Mouse (Mus musculus): ENCODE results near the gene Zfp53. TPM values are rescaled to one million over a fixed set of nuclear protein-coding genes. Genes with fewer than 3 reads are reported as not detected.

Zfp53 gene
- total RNA-seq, 2 experiments from 2014 or later = 3.3 to 3.8 TPM

GRCm38 (mm10) chr17:21516201-21517129 lies 27.7 kb downstream of the Zfp53 start:
- intact Hi-C loops (cut with DNase I) = loop anchor here (2.0 to 5.0 kb wide), 3 partner anchors 50 to 244 kb away; partner anchors contain the start of genes Zfp51 and Zfp948
- DNase-seq (ENCODE audit: low spot score in 2 of 2) = peak; percentile 52 to 65

- DNase-seq (ENCODE audit: low spot score in 2 of 2) = no peak
- intact Hi-C loops (cut with DNase I) = loop anchor here (2.0 to 5.0 kb wide), 3 partner anchors 50 to 245 kb away; partner anchors contain the start of genes Zfp51 and Zfp948
Observed at GRCm38 (mm10) chr17:21517130-21517671, 28.4 kb downstream of the Zfp53 start.

- DNase-seq (ENCODE audit: low spot score in 2 of 2) = no peak
- intact Hi-C loops (cut with DNase I) = no loop called here
Observed at GRCm38 (mm10) chr17:21526270-21526669, 37.5 kb downstream of the Zfp53 start.

- intact Hi-C loops (cut with DNase I) = no loop called here
- no peak for DNase-seq (ENCODE audit: low spot score in 2 of 2)
Observed at GRCm38 (mm10) chr17:21530645-21531330, 42.0 kb downstream of the Zfp53 start.

- DNase-seq (ENCODE audit: low spot score in 2 of 2) = peak; percentile 11 to 33
- intact Hi-C loops (cut with DNase I) = no loop called here
Observed at GRCm38 (mm10) chr17:21531621-21532020, 42.8 kb downstream of the Zfp53 start.

GRCm38 (mm10) chr17:21532101-21532951 lies 43.5 kb downstream of the Zfp53 start:
- peak; percentile 71 to 82 for DNase-seq (ENCODE audit: low spot score in 2 of 2)
- intact Hi-C loops (cut with DNase I) = no loop called here

- intact Hi-C loops (cut with DNase I) = loop anchor here (2.0 kb wide), 1 partner anchor 33 kb away; the partner anchor contains the start of gene Zfp948
Observed at GRCm38 (mm10) chr17:21533961-21534360, 45.2 kb downstream of the Zfp53 start.

GRCm38 (mm10) chr17:21534460-21535095 lies 45.8 kb downstream of the Zfp53 start:
- intact Hi-C loops (cut with DNase I) = loop anchor here (2.0 kb wide), 1 partner anchor 32 kb away; the partner anchor contains the start of gene Zfp948
- DNase-seq (ENCODE audit: low spot score in 2 of 2) = peak; percentile 73 to 93

More at GRCm38 (mm10) chr17:21533961-21534360, 45.2 kb downstream of the Zfp53 start:
- no peak for DNase-seq (ENCODE audit: low spot score in 2 of 2)

- intact Hi-C loops (cut with DNase I) = loop anchor here (2.0 kb wide), 1 partner anchor 31 kb away; the partner anchor contains the start of gene Zfp948
- peak; percentile 64 to 66 for DNase-seq (ENCODE audit: low spot score in 2 of 2)
Observed at GRCm38 (mm10) chr17:21535096-21536001, 46.6 kb downstream of the Zfp53 start, which contains the start of gene Zfp52. Zfp52 (plus strand) TSS chr17:21535539.

- no peak for DNase-seq (ENCODE audit: low spot score in 2 of 2)
- intact Hi-C loops (cut with DNase I) = no loop called here
Observed at GRCm38 (mm10) chr17:21536096-21536495, 47.3 kb downstream of the Zfp53 start.

- DNase-seq (ENCODE audit: low spot score in 2 of 2) = no peak
- intact Hi-C loops (cut with DNase I) = no loop called here
Observed at GRCm38 (mm10) chr17:21536676-21537075, 47.9 kb downstream of the Zfp53 start.

GRCm38 (mm10) chr17:21557831-21558230 lies 69.0 kb downstream of the Zfp53 start:
- DNase-seq (ENCODE audit: low spot score in 2 of 2) = no peak
- intact Hi-C loops (cut with DNase I) = no loop called here

Other genes starting within 250 kb of the Zfp53 start
- gene Vmn1r235, start 232.6 kb upstream of the Zfp53 start, total RNA-seq (2021) = not detected
- gene Vmn1r236, start 206.1 kb upstream of the Zfp53 start, total RNA-seq (2021) = not detected
- gene Vmn1r237, start 177.1 kb upstream of the Zfp53 start, total RNA-seq (2021) = not detected
- gene Zfp677, start 105.2 kb upstream of the Zfp53 start, total RNA-seq (2021) = under 1 TPM; 0.91 to 0.92 TPM
- under 1 TPM; 0.59 to 0.63 TPM for gene Zfp54, start 65.8 kb upstream of the Zfp53 start, total RNA-seq (2021)
- 1 to 10 TPM; 4.0 to 4.2 TPM for gene Zfp51, start 38.6 kb upstream of the Zfp53 start, total RNA-seq (2021)
- gene Zfp52, start 46.5 kb downstream of the Zfp53 start, total RNA-seq (2021) = 1 to 10 TPM; 6.0 to 6.2 TPM
- 10 to 100 TPM; 12.3 to 14.1 TPM for gene Zfp948, start 78.0 kb downstream of the Zfp53 start, total RNA-seq (2021)
- gene Zfp983, start 161.6 kb downstream of the Zfp53 start, total RNA-seq (2021) = 10 to 100 TPM in 1 of 2 experiments, 1 to 10 TPM in 1; 8.8 to 11.2 TPM
- gene Gm10226, start 202.9 kb downstream of the Zfp53 start, total RNA-seq (2021) = 1 to 10 TPM in 1 of 2 experiments, not detected in 1; 5.8 TPM
- gene Zfp760, start 218.7 kb downstream of the Zfp53 start, total RNA-seq (2021) = 1 to 10 TPM; 7.8 TPM
- 1 to 10 TPM; 2.7 to 4.7 TPM for gene Zfp229, start 241.8 kb downstream of the Zfp53 start, total RNA-seq (2021)

All from left cerebral cortex, postnatal 14 days (tissue).